Mouse (Mus musculus): ENCODE results near the gene Rpf1.

Rpf1 gene

GRCm38 (mm10) chr3:146520798-146521651 is at the start of gene Rpf1:
Rpf1 (minus strand) TSS chr3:146521429.
- under 1% methylated on average over 72 of the region's 82 CpGs for WGBS

- 72% methylated on average over 6 of the region's 6 CpGs for WGBS
These were observed 49.7 kb upstream of the Rpf1 start for GRCm38 (mm10) chr3:146570939-146571338.

DNA sequence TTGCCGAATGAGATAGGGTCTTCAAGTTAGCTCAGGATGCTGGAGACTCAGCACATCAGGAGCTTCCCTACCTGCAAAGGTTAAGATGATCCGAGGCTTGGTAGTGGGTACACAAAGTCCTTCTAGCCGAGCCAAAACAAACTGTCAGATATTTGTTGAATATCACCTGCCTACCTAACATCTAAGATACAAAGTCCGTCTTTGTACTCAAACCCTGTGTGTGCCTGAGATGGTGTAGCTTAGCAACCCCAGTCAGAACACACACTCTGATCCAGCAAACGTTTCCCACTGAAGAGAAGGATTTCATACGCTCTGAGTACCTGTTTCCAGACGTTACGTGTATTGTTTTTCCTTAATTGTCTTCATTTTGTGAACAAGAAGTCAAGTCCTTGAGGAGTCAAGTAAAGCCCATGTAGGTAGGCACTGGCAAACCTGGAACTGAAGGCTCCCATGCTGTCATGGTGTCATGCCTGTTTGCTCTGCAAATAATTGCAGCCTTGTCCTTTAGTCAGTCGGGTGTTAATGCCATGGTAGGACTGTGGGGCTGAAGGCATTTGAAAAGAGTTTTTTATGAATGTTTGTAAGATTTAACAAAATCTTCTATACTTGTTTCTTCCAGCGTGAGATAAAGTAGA is 49.0 kb upstream of the Rpf1 start, which contains the start of gene Uox:
Gene Uox (plus strand): TSS at position 279 of the 635 bp plus-strand sequence.
- 72% methylated on average over 10 of the region's 10 CpGs for WGBS

GRCm38 (mm10) chr3:146569594-146569993 is 48.4 kb upstream of the Rpf1 start:
- 96% methylated on average over 3 of the region's 3 CpGs for WGBS

GRCm38 (mm10) chr3:146567884-146568530 is 46.8 kb upstream of the Rpf1 start:
- 48% methylated on average over 9 of the region's 9 CpGs for WGBS

- WGBS = 75% methylated on average over 7 of the region's 7 CpGs
These were observed 46.1 kb upstream of the Rpf1 start for GRCm38 (mm10) chr3:146567366-146567765.

- 62% methylated on average over 1 of the region's 1 CpGs for WGBS
These were observed 43.8 kb upstream of the Rpf1 start for GRCm38 (mm10) chr3:146565065-146565411.

- 13% methylated on average over 14 of the region's 14 CpGs for WGBS
These were observed 43.2 kb upstream of the Rpf1 start for GRCm38 (mm10) chr3:146564268-146565064.

GRCm38 (mm10) chr3:146562936-146563335 is 41.7 kb upstream of the Rpf1 start:
- 94% methylated on average over 7 of the region's 7 CpGs for WGBS

- WGBS = 45% methylated on average over 6 of the region's 6 CpGs
These were observed 36.3 kb upstream of the Rpf1 start for GRCm38 (mm10) chr3:146557507-146557906.

DNA sequence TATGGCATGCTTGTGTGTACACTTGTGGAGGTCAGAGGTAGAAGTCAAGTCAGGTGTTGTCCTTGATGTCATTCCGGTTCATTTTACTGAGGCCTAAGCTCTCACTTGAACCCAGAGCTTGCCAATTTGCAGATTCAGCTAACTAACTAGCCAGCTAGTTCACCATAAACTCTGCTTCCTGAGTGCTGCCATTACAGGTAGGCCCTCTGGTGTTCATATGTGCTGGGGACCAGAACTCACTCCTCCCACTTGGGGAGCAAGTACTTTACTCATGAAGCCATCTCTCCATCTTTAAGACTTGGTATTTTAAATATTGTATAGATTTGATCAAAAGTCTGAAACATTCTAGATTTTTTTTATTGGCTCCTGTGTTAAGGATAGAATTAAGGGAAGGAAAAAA is 35.3 kb upstream of the Rpf1 start:
- WGBS = 78% methylated on average over 1 of the region's 1 CpGs

- WGBS = 53% methylated on average over 7 of the region's 7 CpGs
These were observed 33.6 kb upstream of the Rpf1 start for GRCm38 (mm10) chr3:146554816-146555215.

GRCm38 (mm10) chr3:146543632-146544031 is 22.4 kb upstream of the Rpf1 start:
- WGBS = 44% methylated on average over 1 of the region's 1 CpGs

DNA sequence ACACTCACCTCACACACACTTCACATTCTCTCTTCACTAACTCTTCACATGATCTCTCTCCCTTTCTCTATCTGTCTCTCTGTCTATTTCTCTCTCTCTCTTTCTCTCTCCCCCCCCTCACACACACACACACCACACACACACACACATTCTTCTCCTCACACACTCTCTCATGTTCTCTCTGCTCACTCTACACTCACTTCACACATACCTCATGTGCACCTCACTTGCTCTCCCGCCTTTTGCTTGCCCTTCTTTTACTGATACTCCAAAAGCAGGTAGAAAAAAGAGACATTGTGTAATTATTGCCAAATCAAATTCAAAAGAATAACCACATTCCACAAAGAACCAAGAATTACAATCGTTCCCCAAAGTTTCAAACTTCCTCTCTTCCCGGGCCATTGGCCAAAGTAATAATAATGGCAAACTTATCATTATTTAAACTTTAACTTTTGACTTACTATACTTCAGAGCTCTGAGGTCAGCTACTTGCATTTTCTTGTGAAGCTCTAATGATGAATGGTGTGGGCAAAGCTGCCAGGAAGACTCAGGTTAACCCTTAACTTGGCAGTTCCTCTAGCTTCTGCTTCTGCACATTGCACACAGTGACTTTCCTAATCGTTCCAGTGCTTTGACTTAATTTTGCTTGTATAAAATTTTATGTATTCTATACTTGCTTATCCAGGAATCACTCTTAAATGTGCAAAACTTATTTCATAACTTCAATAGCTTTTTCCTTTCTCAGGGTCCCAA is 19.5 kb upstream of the Rpf1 start:
- WGBS = 81% methylated on average over 4 of the region's 4 CpGs

GRCm38 (mm10) chr3:146534986-146535385 is 13.8 kb upstream of the Rpf1 start:
- 66% methylated on average over 6 of the region's 6 CpGs for WGBS

- 64% methylated on average over 2 of the region's 2 CpGs for whole genome bisulfite sequencing
These were observed 7.1 kb upstream of the Rpf1 start for GRCm38 (mm10) chr3:146528335-146528734.

GRCm38 (mm10) chr3:146521652-146522020 is 407 bp upstream of the Rpf1 start:
- WGBS = 7% methylated on average over 8 of the region's 8 CpGs

DNA sequence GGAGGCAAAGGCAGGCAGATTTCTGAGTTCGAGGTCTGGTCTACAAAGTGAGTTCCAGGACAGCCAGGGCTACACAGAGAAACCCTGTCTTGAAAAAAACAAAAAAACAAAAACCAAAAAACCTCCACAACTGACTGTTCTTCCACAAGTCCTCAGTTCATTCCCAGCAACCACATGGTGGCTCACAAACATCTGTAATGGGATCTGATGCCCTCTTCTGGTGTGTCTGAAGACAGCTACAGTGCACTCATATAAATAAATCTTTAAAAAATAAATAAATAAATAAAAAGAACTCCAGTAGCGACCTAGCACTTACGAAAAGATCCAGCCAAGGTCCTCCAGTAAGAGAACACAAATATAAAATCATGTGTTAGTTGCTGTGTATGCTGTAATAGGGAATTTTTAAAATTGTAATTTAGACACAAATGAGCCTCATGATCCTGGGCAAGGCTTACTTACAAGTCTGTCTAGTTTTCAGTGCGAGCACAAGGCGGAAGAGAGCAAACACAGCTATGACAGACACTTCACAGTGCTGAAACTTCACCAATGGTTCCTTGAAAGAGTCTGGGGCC is 917 bp downstream of the Rpf1 start:
- WGBS = 15% methylated on average over 5 of the region's 5 CpGs

DNA sequence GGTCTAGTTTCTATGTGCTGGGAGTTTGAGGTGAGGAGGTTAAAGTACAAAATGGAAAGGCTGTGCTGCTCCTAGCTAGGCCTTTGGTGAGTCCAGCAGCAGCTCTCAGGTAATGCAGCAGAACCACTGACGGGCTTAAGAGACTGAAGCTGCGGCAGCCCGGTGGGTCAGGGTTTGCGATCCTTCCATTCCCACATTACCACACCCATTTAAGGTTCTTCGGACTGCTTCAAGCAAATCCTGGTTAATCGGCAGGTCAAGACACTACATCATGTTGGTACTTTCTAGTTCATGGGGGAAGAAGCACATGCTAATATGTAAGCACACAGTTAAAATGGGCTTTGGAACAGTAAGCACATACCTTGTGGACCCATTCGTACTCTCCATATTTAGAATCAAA is 14.5 kb downstream of the Rpf1 start:
- 96% methylated on average over 7 of the region's 7 CpGs for WGBS

GRCm38 (mm10) chr3:146501601-146502123 is 19.6 kb downstream of the Rpf1 start:
- WGBS = 51% methylated on average over 5 of the region's 5 CpGs

DNA sequence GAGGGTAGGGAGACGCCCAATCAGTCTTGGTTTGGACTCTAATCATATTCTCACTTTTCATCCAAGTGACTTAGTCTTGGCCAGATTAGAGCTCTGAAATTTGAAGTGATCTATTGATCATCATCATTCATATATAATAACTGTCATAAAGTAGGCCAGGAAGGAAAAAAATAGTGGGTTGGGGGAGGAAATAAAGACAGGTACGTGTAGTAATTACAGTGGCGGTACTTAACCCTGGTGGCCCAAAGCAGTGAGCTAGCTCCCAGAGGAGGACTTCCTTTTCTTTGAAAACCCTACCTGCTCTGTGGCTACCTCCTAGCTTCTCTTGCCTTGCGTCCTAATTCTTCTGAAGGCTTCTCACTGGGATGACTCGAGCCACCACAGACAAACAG is 20.4 kb downstream of the Rpf1 start:
- 35% methylated on average over 5 of the region's 5 CpGs for WGBS
